Mouse (Mus musculus) liver, adult 2 months (tissue): ENCODE data around the gene Gbp4.

Experiments
- CTCF ChIP-seq: fragments of 200-500 bp; IDR thresholded peaks from 2 replicates; pipeline ENCODE4 v1.5.1; 2011; ENCODE audit warnings: low read depth, low read length, control low read depth
- POLR2A ChIP-seq: fragments of 200-500 bp; IDR thresholded peaks from 2 replicates; pipeline ENCODE4 v1.6.1; 2011; ENCODE audit warnings: low read length, control low read depth; ENCODE audit not compliant: insufficient read depth; ENCODE audit errors: extremely low read depth

GRCm38 (mm10) chr5:105156582-105156981, 17.2 kb upstream of the Gbp4 start:
- TF ChIP-seq POLR2A (no peak), CTCF (no peak)
